Comparison of ENCODE assay signal across 24 mouse cellular contexts in the genomic region with DNA sequence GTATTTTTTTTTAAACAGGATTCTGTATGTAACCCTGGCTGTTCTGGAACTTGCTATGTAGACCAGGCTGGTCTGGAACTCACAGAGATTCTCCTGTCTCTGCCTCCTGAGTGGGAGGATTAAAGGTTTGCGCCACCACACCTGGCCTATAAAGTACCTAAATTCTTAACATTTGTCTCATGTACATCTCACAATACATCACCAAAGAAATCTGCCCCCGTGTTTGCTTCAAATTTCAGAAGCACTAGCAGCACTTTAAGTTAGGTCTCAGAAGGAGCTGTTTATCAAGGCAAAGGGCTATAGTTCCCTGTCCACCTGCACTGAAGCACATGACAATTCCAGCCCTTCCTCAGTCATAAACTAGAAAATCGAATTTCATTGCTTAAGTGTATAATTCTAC.
"Had no signal": no experiment of that assay in that cellular context is flagged by ENCODE, and none has a peak within 500 bp of the region (broad histone marks: within the 10 kb centered on the region; RNA-seq: fewer than 3 reads in every experiment).

No protein-coding gene starts in this region.

- H3K4me3 ChIP-seq: heart, adult 2 months; heart, embryonic 12.5 days; hindbrain, embryonic 10.5 days; hindbrain, embryonic 12.5 days; intestine, embryonic 15.5 days; layer of hippocampus, adult 2 months; limb, embryonic 13.5 days; limb, embryonic 15.5 days; liver, embryonic 12.5 days had no signal

- H3K36me3 ChIP-seq: intestine, embryonic 15.5 days had no signal

- H3K9me3 ChIP-seq: heart, embryonic 12.5 days; hindbrain, embryonic 10.5 days; hindbrain, embryonic 12.5 days; intestine, embryonic 15.5 days; limb, embryonic 13.5 days; limb, embryonic 15.5 days; liver, embryonic 12.5 days had no signal

- H3K27ac ChIP-seq: heart, adult 2 months; hindbrain, embryonic 10.5 days; hindbrain, embryonic 12.5 days; hindbrain, embryonic 14.5 days; intestine, embryonic 15.5 days; layer of hippocampus, adult 2 months; limb, embryonic 13.5 days; limb, embryonic 15.5 days; liver, embryonic 12.5 days; liver, embryonic 14.5 days had no signal

- H3K4me2 ChIP-seq: heart, embryonic 12.5 days; hindbrain, embryonic 12.5 days; hindbrain, embryonic 14.5 days; intestine, embryonic 15.5 days; limb, embryonic 13.5 days; limb, embryonic 15.5 days; liver, embryonic 12.5 days had no signal

- H3K27me3 ChIP-seq: heart, embryonic 12.5 days; hindbrain, embryonic 12.5 days; intestine, embryonic 15.5 days; limb, embryonic 13.5 days; limb, embryonic 15.5 days; liver, embryonic 12.5 days had no signal

- H3K4me1 ChIP-seq: heart, embryonic 12.5 days; hindbrain, embryonic 10.5 days; hindbrain, embryonic 12.5 days; intestine, embryonic 15.5 days; limb, embryonic 13.5 days; limb, embryonic 15.5 days; liver, embryonic 12.5 days had no signal

- ATAC-seq: hindbrain, embryonic 16.5 days; inflammation-experienced regulatory T-cells, adult 6 months; intestine, embryonic 15.5 days; liver, embryonic 12.5 days had no signal

- DNase-seq: gastrocnemius, postnatal 14 days; gastrocnemius, postnatal 36 days; heart, adult 11 months; heart, adult 2 months; heart, postnatal 10 days; heart, postnatal 4 days; kidney, adult 18-20 months; kidney, adult 8-10 months; kidney, postnatal 10 days; kidney, postnatal 25 days; kidney, postnatal 4 days; left cerebral cortex, postnatal 4 days had no signal

- H3K9ac ChIP-seq: heart, embryonic 12.5 days; hindbrain, embryonic 12.5 days; hindbrain, embryonic 14.5 days; intestine, embryonic 15.5 days; limb, embryonic 13.5 days; limb, embryonic 15.5 days; liver, embryonic 12.5 days; liver, embryonic 14.5 days had no signal
